32 mouse cellular contexts compared by ENCODE assay signal in the genomic region with DNA sequence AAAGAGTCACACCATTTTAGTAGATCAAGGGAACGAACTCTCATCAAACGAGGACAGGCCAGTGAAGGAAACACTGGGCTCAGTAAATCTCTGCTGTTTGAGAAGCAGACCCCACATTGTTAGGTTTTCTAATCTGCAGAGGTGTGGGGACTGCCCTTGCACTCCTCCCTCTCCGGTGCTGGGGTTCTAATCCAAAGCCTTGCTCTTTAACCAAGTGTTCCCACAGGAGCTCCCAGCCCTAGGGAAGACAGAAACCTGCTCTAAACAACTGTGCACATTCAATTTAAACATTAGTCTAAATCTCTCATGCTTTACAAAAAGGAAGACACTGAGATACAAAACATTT.
DNase-seq lines count a peak whose midpoint lies in the region; ATAC-seq and TF ChIP-seq lines count a peak whose summit lies in the region.
"Had no signal": no experiment of that assay in that cellular context is flagged by ENCODE, and none has a peak within 500 bp of the region (broad histone marks: within the 10 kb centered on the region; RNA-seq: fewer than 3 reads in every experiment).

No protein-coding gene starts in this region.

- TF ChIP-seq RAD21 in CH12.LX (IDR thresholded peaks at IDR 0.05; ENCODE audit: low read depth, low read length): no peak

- H3K27ac ChIP-seq in kidney, embryonic 16.5 days (ENCODE audit: low read length): peak overlapping the region; percentile 32; the same call in 1 of the 2 replicates
- no peak overlapping the region for H3K27ac ChIP-seq in midbrain, embryonic 11.5 days (ENCODE audit: low read depth, low read length)
- no peak overlapping the region for H3K27ac ChIP-seq in midbrain, embryonic 13.5 days
- no peak overlapping the region for H3K27ac ChIP-seq in CH12.LX (ENCODE audit: insufficient read depth, low read depth)
- H3K27ac ChIP-seq: embryonic facial prominence, embryonic 12.5 days; forebrain, embryonic 10.5 days; forebrain, embryonic 15.5 days; heart, embryonic 10.5 days; heart, embryonic 15.5 days; hindbrain, postnatal 0 days; liver, embryonic 14.5 days; lung, embryonic 15.5 days had no signal

- no peaks in the 10 kb centered on the region for H3K9me3 ChIP-seq in kidney, embryonic 16.5 days (ENCODE audit: low read length)
- H3K9me3 ChIP-seq in midbrain, embryonic 11.5 days (ENCODE audit: control insufficient read depth, low read length): no peaks in the 10 kb centered on the region
- H3K9me3 ChIP-seq in midbrain, embryonic 13.5 days: no peaks in the 10 kb centered on the region
- no peaks in the 10 kb centered on the region for H3K9me3 ChIP-seq in CH12.LX (replicated peaks; ENCODE audit: low read length)
- H3K9me3 ChIP-seq: embryonic facial prominence, embryonic 12.5 days; forebrain, embryonic 10.5 days; forebrain, embryonic 15.5 days; G1E; heart, embryonic 10.5 days; heart, embryonic 15.5 days; lung, embryonic 15.5 days had no signal

- H3K36me3 ChIP-seq in kidney, embryonic 16.5 days (ENCODE audit: insufficient read depth, low read length): no peaks in the 10 kb centered on the region
- no peaks in the 10 kb centered on the region for H3K36me3 ChIP-seq in midbrain, embryonic 11.5 days (ENCODE audit: control insufficient read depth, insufficient read depth, low read length)
- no peaks in the 10 kb centered on the region for H3K36me3 ChIP-seq in midbrain, embryonic 13.5 days
- H3K36me3 ChIP-seq in CH12.LX (replicated peaks in 1 of 2; ENCODE audit: control insufficient read depth in 1 of 2, insufficient read depth in 1 of 2, low read length in 1 of 2): no peaks in the 10 kb centered on the region
- H3K36me3 ChIP-seq: embryonic facial prominence, embryonic 12.5 days; forebrain, embryonic 10.5 days; forebrain, embryonic 15.5 days; G1E; heart, embryonic 10.5 days; heart, embryonic 15.5 days; lung, embryonic 15.5 days had no signal

- H3K79me2 ChIP-seq in CH12.LX (replicated peaks; ENCODE audit: control insufficient read depth, extremely low read depth, insufficient read depth, poor library complexity, severe bottlenecking): no peaks in the 10 kb centered on the region

- ATAC-seq in kidney, embryonic 16.5 days (ENCODE audit: low FRiP score, low TSS enrichment): peak; percentile 58; the same call in 1 of the 2 replicates
- ATAC-seq in midbrain, embryonic 11.5 days (ENCODE audit: low FRiP score): 0 out of 2 replicates have a peak, but pooled peaks have one; percentile 9
- ATAC-seq in midbrain, embryonic 13.5 days: no peak
- ATAC-seq: forebrain, embryonic 15.5 days; hindbrain, postnatal 0 days; intestine, postnatal 0 days; midbrain, embryonic 16.5 days had no signal

- H3K27me3 ChIP-seq in kidney, embryonic 16.5 days (ENCODE audit: insufficient read depth, low read length): no peaks in the 10 kb centered on the region
- no peaks in the 10 kb centered on the region for H3K27me3 ChIP-seq in midbrain, embryonic 11.5 days (ENCODE audit: control insufficient read depth, insufficient read depth, low read length)
- H3K27me3 ChIP-seq in midbrain, embryonic 13.5 days: no peaks in the 10 kb centered on the region
- no peaks in the 10 kb centered on the region for H3K27me3 ChIP-seq in CH12.LX (replicated peaks)
- H3K27me3 ChIP-seq: embryonic facial prominence, embryonic 12.5 days; forebrain, embryonic 15.5 days; heart, embryonic 15.5 days; lung, embryonic 15.5 days had no signal

- 25% methylated on average over 3 of the region's 3 CpGs for WGBS in kidney, embryonic 16.5 days
- WGBS in midbrain, embryonic 11.5 days: 38% methylated on average over 3 of the region's 3 CpGs
- WGBS in midbrain, embryonic 13.5 days: 29% methylated on average over 3 of the region's 3 CpGs

- 0 out of 2 replicates have a peak overlapping the region, but pooled peaks have one; percentile 21 for H3K4me2 ChIP-seq in kidney, embryonic 16.5 days (replicated peaks; ENCODE audit: low read depth, low read length)
- H3K4me2 ChIP-seq in midbrain, embryonic 11.5 days: no peak overlapping the region
- no peak overlapping the region for H3K4me2 ChIP-seq in midbrain, embryonic 13.5 days (replicated peaks)
- peak overlapping the region; percentile 38; the same call in 1 of the 2 replicates for H3K4me2 ChIP-seq in CH12.LX (ENCODE audit: insufficient read depth, low read depth, poor library complexity, severe bottlenecking)
- H3K4me2 ChIP-seq: embryonic facial prominence, embryonic 12.5 days; forebrain, embryonic 15.5 days; heart, embryonic 15.5 days; lung, embryonic 15.5 days had no signal

- peaks cover 11% of the 10 kb centered on the region; the same call in 1 of the 2 replicates for H3K4me1 ChIP-seq in kidney, embryonic 16.5 days (ENCODE audit: insufficient read depth, low read length)
- peaks cover 7% of the 10 kb centered on the region for H3K4me1 ChIP-seq in midbrain, embryonic 11.5 days (ENCODE audit: control insufficient read depth, insufficient read depth, low read length)
- H3K4me1 ChIP-seq in midbrain, embryonic 13.5 days (replicated peaks): peaks cover 8% of the 10 kb centered on the region
- H3K4me1 ChIP-seq in CH12.LX (ENCODE audit: control insufficient read depth in 1 of 2, insufficient read depth in 2 of 2): no peaks in the 10 kb centered on the region
- H3K4me1 ChIP-seq: forebrain, embryonic 15.5 days; heart, embryonic 15.5 days had no signal

- dilution Hi-C loops in CH12.LX (cut with MboI; ENCODE audit: extremely low pct_ligation_motif_present, extremely low pct_unique_long_range_greater_than_20kb, low sequenced_read_pairs): no loop called here

- no peak for TF ChIP-seq POLR2A in CH12.LX (IDR thresholded peaks at IDR 0.05; ENCODE audit: low read depth, low read length)

- H3K4me3 ChIP-seq in kidney, embryonic 16.5 days (ENCODE audit: low read length): no peak overlapping the region
- H3K4me3 ChIP-seq in midbrain, embryonic 11.5 days (ENCODE audit: low read depth, low read length): no peak overlapping the region
- no peak overlapping the region for H3K4me3 ChIP-seq in midbrain, embryonic 13.5 days (replicated peaks)
- no peak overlapping the region for H3K4me3 ChIP-seq in CH12.LX (replicated peaks in 1 of 3; ENCODE audit: low read depth in 2 of 3, low read length in 2 of 3, poor library complexity in 1 of 3)
- H3K4me3 ChIP-seq: embryonic facial prominence, embryonic 12.5 days; forebrain, embryonic 10.5 days; forebrain, embryonic 15.5 days; heart, embryonic 10.5 days; heart, embryonic 15.5 days; layer of hippocampus, adult 2 months; lung, embryonic 15.5 days had no signal

- TF ChIP-seq CTCF in CH12.LX (conservative IDR thresholded peaks at IDR 0.05 in 1 of 2, IDR thresholded peaks at IDR 0.05 in 1 of 2; ENCODE audit: low read depth in 2 of 2, low read length in 2 of 2): no peak

- H3K9ac ChIP-seq in kidney, embryonic 16.5 days (replicated peaks; ENCODE audit: low read length): no peak overlapping the region
- no peak overlapping the region for H3K9ac ChIP-seq in midbrain, embryonic 11.5 days (ENCODE audit: low read length)
- no peak overlapping the region for H3K9ac ChIP-seq in midbrain, embryonic 13.5 days (replicated peaks)
- no peak overlapping the region for H3K9ac ChIP-seq in CH12.LX (ENCODE audit: insufficient read depth, low read depth)
- H3K9ac ChIP-seq: embryonic facial prominence, embryonic 12.5 days; forebrain, embryonic 15.5 days; heart, embryonic 15.5 days; liver, embryonic 14.5 days; lung, embryonic 15.5 days had no signal

- in situ Hi-C loops in CH12.LX (cut with MboI; ENCODE audit: low pct_ligation_motif_present, low pct_unique_long_range_greater_than_20kb, low sequenced_read_pairs): no loop called here

- DNase-seq in embryo, embryonic 10.5 days (ENCODE audit: low spot score): peak; percentile 25
- DNase-seq in embryo, embryonic 10 days (ENCODE audit: low spot score): no peak
- no peak for DNase-seq in kidney, adult 8-10 months
- no peak for DNase-seq in midbrain, embryonic 11.5 days (ENCODE audit: low spot score, missing footprints)
- no peak for DNase-seq in CH12.LX (ENCODE audit: extremely low read depth)
- DNase-seq in layer of hippocampus, postnatal 10 days (ENCODE audit: low spot score in 2 of 2): no peak
- DNase-seq: adrenal gland, adult 8-10 months; cerebellum, adult 2 months; cerebellum, postnatal 14 days; gastrocnemius, postnatal 25 days; heart, adult 11 months; layer of hippocampus, postnatal 36 days; left cerebral cortex, postnatal 4 days; liver; right cerebral cortex, adult 18-20 months; spleen, adult 18-20 months; thymus, adult 2 months; thymus, postnatal 36 days had no signal

- TF ChIP-seq EP300 in CH12.LX (IDR thresholded peaks at IDR 0.05; ENCODE audit: low read length): no peak

TF ChIP-seq in CH12.LX, 34 proteins besides CTCF, POLR2A, EP300 and RAD21:
- TF ChIP-seq ELF1 (IDR thresholded peaks at IDR 0.05; ENCODE audit: low read depth, low read length): no peak
- TF ChIP-seq ZNF384 (IDR thresholded peaks at IDR 0.05; ENCODE audit: low read depth, low read length): no peak
- TF ChIP-seq IRF4 (IDR thresholded peaks at IDR 0.05; ENCODE audit: low read depth, low read length): no peak
- TF ChIP-seq UBTF (IDR thresholded peaks at IDR 0.05; ENCODE audit: low read depth, low read length): no peak
- TF ChIP-seq PAX5 (IDR thresholded peaks at IDR 0.05; ENCODE audit: low read length): no peak
- no peak for TF ChIP-seq MXI1 (IDR thresholded peaks at IDR 0.05; ENCODE audit: low read depth, low read length)
- no peak for TF ChIP-seq TBP (conservative IDR thresholded peaks at IDR 0.05; ENCODE audit: low read depth, low read length)
- no peak for TF ChIP-seq ETS1 (conservative IDR thresholded peaks at IDR 0.05; ENCODE audit: low read depth, low read length)
- TF ChIP-seq JUND (conservative IDR thresholded peaks at IDR 0.05; ENCODE audit: low read depth, low read length): no peak
- no peak for TF ChIP-seq JUN (IDR thresholded peaks at IDR 0.05; ENCODE audit: insufficient read depth, low read depth, low read length)
- no peak for TF ChIP-seq POLR2AphosphoS2 (IDR thresholded peaks at IDR 0.05; ENCODE audit: low read depth, low read length)

Comparison
In these comparisons a context has a peak if more than half of its experiments do, and no peak if none do; other contexts are left out.
1. H3K4me2 ChIP-seq: peak in kidney, embryonic 16.5 days (single experiment) and CH12.LX (single experiment); none in midbrain, embryonic 11.5 days (single experiment) and midbrain, embryonic 13.5 days (single experiment).